ENCODE assay signal across 15 mouse cellular contexts in the genomic region with DNA sequence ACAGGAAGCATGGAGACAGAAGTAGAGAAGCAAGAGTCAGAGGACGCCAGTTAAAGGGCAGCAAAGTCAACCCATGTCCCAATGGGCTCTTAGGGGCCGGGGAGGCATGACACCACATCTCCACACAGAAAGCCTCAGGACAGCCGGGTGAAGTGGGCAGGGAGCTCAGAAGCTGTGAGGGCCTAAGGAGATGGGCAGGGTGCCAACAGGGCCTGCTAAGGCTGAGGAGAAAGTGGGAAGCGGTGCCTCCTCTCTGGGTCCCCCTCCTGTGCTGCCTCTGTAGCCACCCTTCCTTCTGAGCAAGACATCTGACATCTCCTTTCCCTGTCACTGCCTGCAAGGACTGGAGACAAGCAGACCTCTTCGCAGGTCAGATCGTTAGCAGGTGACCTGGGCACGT. TPM values are rescaled to one million over a fixed set of nuclear protein-coding genes. Genes with fewer than 3 reads are reported as not detected.
A peak's percentile ranks its signal among the peaks of the same experiment; 100 is the strongest.
DNase-seq lines count a peak whose midpoint lies in the region; ATAC-seq and TF ChIP-seq lines count a peak whose summit lies in the region.
"Had no signal": no experiment of that assay in that cellular context is flagged by ENCODE, and none has a peak within 500 bp of the region (broad histone marks: within the 10 kb centered on the region; RNA-seq: fewer than 3 reads in every experiment).

No protein-coding gene starts in this region.

- no peak overlapping the region for H3K27ac ChIP-seq in embryonic facial prominence, embryonic 13.5 days
- no peak overlapping the region for H3K27ac ChIP-seq in embryonic facial prominence, embryonic 10.5 days (replicated peaks)
- peak overlapping the region; percentile 23; the same call in 1 of the 2 replicates for H3K27ac ChIP-seq in hindbrain, embryonic 12.5 days
- no peak overlapping the region for H3K27ac ChIP-seq in hindbrain, embryonic 14.5 days
- H3K27ac ChIP-seq in lung, postnatal 0 days (ENCODE audit: low read length) = no peak overlapping the region
- H3K27ac ChIP-seq: embryonic facial prominence, embryonic 12.5 days; limb, embryonic 12.5 days; lung, embryonic 15.5 days had no signal

- peaks cover 43% of the 10 kb centered on the region for H3K4me1 ChIP-seq in embryonic facial prominence, embryonic 13.5 days
- H3K4me1 ChIP-seq in embryonic facial prominence, embryonic 10.5 days = peaks cover 81% of the 10 kb centered on the region
- peaks cover 82% of the 10 kb centered on the region for H3K4me1 ChIP-seq in hindbrain, embryonic 12.5 days
- H3K4me1 ChIP-seq in hindbrain, embryonic 14.5 days (replicated peaks; ENCODE audit: control insufficient read depth, insufficient read depth, low read length) = peaks cover 53% of the 10 kb centered on the region
- H3K4me1 ChIP-seq in lung, postnatal 0 days (ENCODE audit: insufficient read depth, low read depth, low read length) = no peaks in the 10 kb centered on the region; the same call in 1 of the 2 replicates

- no peaks in the 10 kb centered on the region for H3K9me3 ChIP-seq in embryonic facial prominence, embryonic 13.5 days
- H3K9me3 ChIP-seq in embryonic facial prominence, embryonic 10.5 days = no peaks in the 10 kb centered on the region
- no peaks in the 10 kb centered on the region for H3K9me3 ChIP-seq in hindbrain, embryonic 12.5 days (replicated peaks)
- no peaks in the 10 kb centered on the region for H3K9me3 ChIP-seq in hindbrain, embryonic 14.5 days (ENCODE audit: control insufficient read depth, low read length)
- no peaks in the 10 kb centered on the region for H3K9me3 ChIP-seq in lung, postnatal 0 days (ENCODE audit: low read length)
- H3K9me3 ChIP-seq: embryonic facial prominence, embryonic 12.5 days; limb, embryonic 12.5 days; lung, embryonic 15.5 days had no signal

- no peak overlapping the region for H3K4me3 ChIP-seq in embryonic facial prominence, embryonic 13.5 days
- H3K4me3 ChIP-seq in embryonic facial prominence, embryonic 10.5 days = no peak overlapping the region
- no peak overlapping the region for H3K4me3 ChIP-seq in hindbrain, embryonic 12.5 days
- H3K4me3 ChIP-seq in hindbrain, embryonic 14.5 days (replicated peaks; ENCODE audit: low read length) = no peak overlapping the region
- H3K4me3 ChIP-seq in lung, postnatal 0 days (ENCODE audit: low read depth, low read length) = no peak overlapping the region
- H3K4me3 ChIP-seq: embryonic facial prominence, embryonic 12.5 days; limb, embryonic 12.5 days; lung, embryonic 15.5 days had no signal

- no peak overlapping the region for H3K4me2 ChIP-seq in embryonic facial prominence, embryonic 13.5 days
- no peak overlapping the region for H3K4me2 ChIP-seq in hindbrain, embryonic 12.5 days (replicated peaks)
- no peak overlapping the region for H3K4me2 ChIP-seq in hindbrain, embryonic 14.5 days (replicated peaks)
- H3K4me2 ChIP-seq in lung, postnatal 0 days (replicated peaks; ENCODE audit: low read depth, low read length) = no peak overlapping the region
- H3K4me2 ChIP-seq: embryonic facial prominence, embryonic 12.5 days; limb, embryonic 12.5 days; lung, embryonic 15.5 days had no signal

- no peak for TF ChIP-seq EP300 in lung, postnatal 0 days (IDR thresholded peaks at IDR 0.05)

- 67% methylated on average over 7 of the region's 7 CpGs for WGBS in embryonic facial prominence, embryonic 13.5 days
- 79% methylated on average over 7 of the region's 7 CpGs for WGBS in embryonic facial prominence, embryonic 10.5 days
- WGBS in hindbrain, embryonic 12.5 days = 66% methylated on average over 7 of the region's 7 CpGs
- 59% methylated on average over 7 of the region's 7 CpGs for WGBS in hindbrain, embryonic 14.5 days
- 67% methylated on average over 7 of the region's 7 CpGs for WGBS in lung, postnatal 0 days

- DNase-seq in embryonic facial prominence, embryonic 10.5 days (ENCODE audit: low spot score) = no peak
- no peak for DNase-seq in hindbrain, embryonic 14.5 days (ENCODE audit: low spot score)
- DNase-seq in lung, postnatal 0 days (ENCODE audit: low spot score) = peak; percentile 63
- no peak for DNase-seq in lung, postnatal 25 days (ENCODE audit: low spot score)
- DNase-seq in Muller cell, postnatal 12 days (ENCODE audit: inconsistent ontology term) = peak; percentile 38
- no peak for DNase-seq in urinary bladder, postnatal 25 days (ENCODE audit: low spot score)
- DNase-seq: adrenal gland, adult 2 months; gastrocnemius, postnatal 36 days had no signal

- ATAC-seq in embryonic facial prominence, embryonic 13.5 days (ENCODE audit: insufficient number of reproducible peaks, insufficient read depth, low FRiP score, low TSS enrichment, low read depth) = no peak
- ATAC-seq in hindbrain, embryonic 12.5 days (ENCODE audit: low FRiP score) = no peak
- no peak for ATAC-seq in hindbrain, embryonic 14.5 days (ENCODE audit: low FRiP score)
- no peak for ATAC-seq in lung, postnatal 0 days
- ATAC-seq: midbrain, embryonic 16.5 days; Patski had no signal

- peak overlapping the region; percentile 21; the same call in 1 of the 2 replicates for H3K9ac ChIP-seq in embryonic facial prominence, embryonic 13.5 days
- H3K9ac ChIP-seq in hindbrain, embryonic 12.5 days = 0 out of 2 replicates have a peak overlapping the region, but pooled peaks have one; percentile 0
- no peak overlapping the region for H3K9ac ChIP-seq in hindbrain, embryonic 14.5 days
- H3K9ac ChIP-seq in lung, postnatal 0 days (replicated peaks; ENCODE audit: low read depth) = no peak overlapping the region
- H3K9ac ChIP-seq: embryonic facial prominence, embryonic 12.5 days; limb, embryonic 12.5 days; lung, embryonic 15.5 days had no signal

- TF ChIP-seq CTCF in lung, postnatal 0 days (IDR thresholded peaks at IDR 0.05) = no peak

- H3K27me3 ChIP-seq in embryonic facial prominence, embryonic 13.5 days = no peaks in the 10 kb centered on the region
- H3K27me3 ChIP-seq in embryonic facial prominence, embryonic 10.5 days (replicated peaks; ENCODE audit: low read depth, poor library complexity, severe bottlenecking) = no peaks in the 10 kb centered on the region
- no peaks in the 10 kb centered on the region for H3K27me3 ChIP-seq in hindbrain, embryonic 12.5 days
- no peaks in the 10 kb centered on the region for H3K27me3 ChIP-seq in hindbrain, embryonic 14.5 days (ENCODE audit: control insufficient read depth, insufficient read depth, low read length)
- no peaks in the 10 kb centered on the region for H3K27me3 ChIP-seq in lung, postnatal 0 days (replicated peaks; ENCODE audit: insufficient read depth, low read length)
- H3K27me3 ChIP-seq: embryonic facial prominence, embryonic 12.5 days; lung, embryonic 15.5 days; Patski had no signal

- no peaks in the 10 kb centered on the region for H3K36me3 ChIP-seq in embryonic facial prominence, embryonic 13.5 days
- H3K36me3 ChIP-seq in embryonic facial prominence, embryonic 10.5 days (replicated peaks) = peaks cover 2% of the 10 kb centered on the region
- H3K36me3 ChIP-seq in hindbrain, embryonic 12.5 days = no peaks in the 10 kb centered on the region
- no peaks in the 10 kb centered on the region for H3K36me3 ChIP-seq in hindbrain, embryonic 14.5 days (replicated peaks; ENCODE audit: control insufficient read depth, insufficient read depth)
- H3K36me3 ChIP-seq in lung, postnatal 0 days (ENCODE audit: insufficient read depth, low read length) = no peaks in the 10 kb centered on the region
- H3K36me3 ChIP-seq: embryonic facial prominence, embryonic 12.5 days; limb, embryonic 12.5 days; lung, embryonic 15.5 days had no signal

RNA-seq across cellular contexts. Expression of gene Ccnk, which starts 46.4 kb away (rescaled TPM):
- 4.4 and 4.8 TPM in 2 replicates for polyA plus RNA-seq in embryonic facial prominence, embryonic 13.5 days (2015; fragmentation: Nextera tagmentation; extraction: Ambion mirVana)
- polyA plus RNA-seq in embryonic facial prominence, embryonic 10.5 days (2016; fragmentation: Nextera tagmentation; extraction: Ambion mirVana) = 2.7 and 3.2 TPM in 2 replicates
- polyA plus RNA-seq in hindbrain, embryonic 12.5 days (2016; fragmentation: Nextera tagmentation; extraction: Ambion mirVana) = 2.9 and 3.6 TPM in 2 replicates
- 4.4 and 5.6 TPM in 2 replicates for polyA plus RNA-seq in hindbrain, embryonic 14.5 days (2014; fragmentation: Nextera tagmentation; extraction: Ambion mirVana)
- polyA plus RNA-seq in lung, postnatal 0 days (2015; fragmentation: Nextera tagmentation; extraction: Ambion mirVana) = 2.0 and 2.5 TPM in 2 replicates

RNA-seq across cellular contexts. Expression of gene Setd3, which starts 46.7 kb away (rescaled TPM):
- 89.0 and 90.1 TPM in 2 replicates for polyA plus RNA-seq in embryonic facial prominence, embryonic 13.5 days (2015; fragmentation: Nextera tagmentation; extraction: Ambion mirVana)
- 79.6 and 81.5 TPM in 2 replicates for polyA plus RNA-seq in embryonic facial prominence, embryonic 10.5 days (2016; fragmentation: Nextera tagmentation; extraction: Ambion mirVana)
- 108 and 118 TPM in 2 replicates for polyA plus RNA-seq in hindbrain, embryonic 12.5 days (2016; fragmentation: Nextera tagmentation; extraction: Ambion mirVana)
- polyA plus RNA-seq in hindbrain, embryonic 14.5 days (2014; fragmentation: Nextera tagmentation; extraction: Ambion mirVana) = 86.7 and 89.8 TPM in 2 replicates
- 60.3 and 71.9 TPM in 2 replicates for polyA plus RNA-seq in lung, postnatal 0 days (2015; fragmentation: Nextera tagmentation; extraction: Ambion mirVana)

RNA-seq across cellular contexts. Expression of gene Ccdc85c, which starts 49.4 kb away (rescaled TPM):
- 6.3 and 6.6 TPM in 2 replicates for polyA plus RNA-seq in embryonic facial prominence, embryonic 13.5 days (2015; fragmentation: Nextera tagmentation; extraction: Ambion mirVana)
- polyA plus RNA-seq in embryonic facial prominence, embryonic 10.5 days (2016; fragmentation: Nextera tagmentation; extraction: Ambion mirVana) = 11.4 and 12.1 TPM in 2 replicates
- polyA plus RNA-seq in hindbrain, embryonic 12.5 days (2016; fragmentation: Nextera tagmentation; extraction: Ambion mirVana) = 15.2 and 16.3 TPM in 2 replicates
- polyA plus RNA-seq in hindbrain, embryonic 14.5 days (2014; fragmentation: Nextera tagmentation; extraction: Ambion mirVana) = 13.9 and 16.5 TPM in 2 replicates
- 4.1 and 4.5 TPM in 2 replicates for polyA plus RNA-seq in lung, postnatal 0 days (2015; fragmentation: Nextera tagmentation; extraction: Ambion mirVana)

Comparison
In these comparisons a context has a peak if more than half of its experiments do, and no peak if none do; other contexts are left out.
1. H3K9ac ChIP-seq: peak in embryonic facial prominence, embryonic 13.5 days (single experiment) and hindbrain, embryonic 12.5 days (single experiment); none in hindbrain, embryonic 14.5 days (single experiment) and lung, postnatal 0 days (single experiment).
2. DNase-seq: peak in lung, postnatal 0 days (single experiment) and Muller cell, postnatal 12 days (single experiment); none in embryonic facial prominence, embryonic 10.5 days (single experiment), hindbrain, embryonic 14.5 days (single experiment), lung, postnatal 25 days (single experiment) and urinary bladder, postnatal 25 days (single experiment).